Mouse (Mus musculus): ENCODE measurements at regions not wholly inside any gene's neighbourhood (a gene's known extent, or its start where the extent isn't known, plus 50 kb on each side); places are given as distances from the start of the nearest gene placed in this dataset.

GRCm38 (mm10) chr5:35168369-35168768, 62.8 kb upstream of the Lrpap1 start:
- no peak overlapping the region for H3K27ac ChIP-seq (ENCODE audit: insufficient read depth, low read length)
- H3K4me1 ChIP-seq (ENCODE audit: control insufficient read depth, insufficient read depth, low read length), result no peaks in the 10 kb centered on the region
- H3K4me3 ChIP-seq (ENCODE audit: insufficient read depth, low read length), result no peak overlapping the region
- TF ChIP-seq POLR2A (IDR thresholded peaks at IDR 0.05; ENCODE audit: extremely low read depth, insufficient read depth, low read length) (no peak), CTCF (IDR thresholded peaks at IDR 0.05; ENCODE audit: extremely low read depth, insufficient read depth, low read length) (no peak)

- H3K4me1 ChIP-seq (ENCODE audit: control insufficient read depth, insufficient read depth, low read length), result no peaks in the 10 kb centered on the region
- no peak overlapping the region for H3K4me3 ChIP-seq (ENCODE audit: insufficient read depth, low read length)
- H3K27ac ChIP-seq (ENCODE audit: insufficient read depth, low read length), result no peak overlapping the region
- no peak for TF ChIP-seq CTCF (IDR thresholded peaks at IDR 0.05; ENCODE audit: extremely low read depth, insufficient read depth, low read length)
- no peak for TF ChIP-seq POLR2A (IDR thresholded peaks at IDR 0.05; ENCODE audit: extremely low read depth, insufficient read depth, low read length)
Observed at GRCm38 (mm10) chr5:35165993-35166392, 60.4 kb upstream of the Lrpap1 start.

- Histone ChIP-seq H3K4me3 (ENCODE audit: insufficient read depth, low read length) (no peak overlapping the region), H3K27ac (ENCODE audit: insufficient read depth, low read length) (no peak overlapping the region), H3K4me1 (ENCODE audit: control insufficient read depth, insufficient read depth, low read length) (no peaks in the 10 kb centered on the region)
- no peak for TF ChIP-seq POLR2A (IDR thresholded peaks at IDR 0.05; ENCODE audit: extremely low read depth, insufficient read depth, low read length)
- no peak for TF ChIP-seq CTCF (IDR thresholded peaks at IDR 0.05; ENCODE audit: extremely low read depth, insufficient read depth, low read length)
Observed at GRCm38 (mm10) chr5:35165459-35165858, 59.9 kb upstream of the Lrpap1 start.

GRCm38 (mm10) chr5:35162607-35163006, 57.0 kb upstream of the Lrpap1 start:
- Histone ChIP-seq H3K4me3 (ENCODE audit: insufficient read depth, low read length) (no peak overlapping the region), H3K4me1 (ENCODE audit: control insufficient read depth, insufficient read depth, low read length) (no peaks in the 10 kb centered on the region), H3K27ac (ENCODE audit: insufficient read depth, low read length) (no peak overlapping the region)
- TF ChIP-seq POLR2A (IDR thresholded peaks at IDR 0.05; ENCODE audit: extremely low read depth, insufficient read depth, low read length), result no peak
- TF ChIP-seq CTCF (IDR thresholded peaks at IDR 0.05; ENCODE audit: extremely low read depth, insufficient read depth, low read length), result no peak

GRCm38 (mm10) chr5:35162120-35162519, 56.6 kb upstream of the Lrpap1 start:
- TF ChIP-seq POLR2A (IDR thresholded peaks at IDR 0.05; ENCODE audit: extremely low read depth, insufficient read depth, low read length) (no peak), CTCF (IDR thresholded peaks at IDR 0.05; ENCODE audit: extremely low read depth, insufficient read depth, low read length) (no peak)
- Histone ChIP-seq H3K4me1 (ENCODE audit: control insufficient read depth, insufficient read depth, low read length) (no peaks in the 10 kb centered on the region), H3K27ac (ENCODE audit: insufficient read depth, low read length) (no peak overlapping the region)

GRCm38 (mm10) chr5:35160929-35161815, 55.6 kb upstream of the Lrpap1 start:
- TF ChIP-seq CTCF (IDR thresholded peaks at IDR 0.05; ENCODE audit: extremely low read depth, insufficient read depth, low read length), result no peak
- TF ChIP-seq POLR2A (IDR thresholded peaks at IDR 0.05; ENCODE audit: extremely low read depth, insufficient read depth, low read length), result no peak
- Histone ChIP-seq H3K4me3 (ENCODE audit: insufficient read depth, low read length) (no peak overlapping the region), H3K4me1 (ENCODE audit: control insufficient read depth, insufficient read depth, low read length) (no peaks in the 10 kb centered on the region), H3K27ac (ENCODE audit: insufficient read depth, low read length) (no peak overlapping the region)

More at GRCm38 (mm10) chr5:35162120-35162519, 56.6 kb upstream of the Lrpap1 start:
- no peak overlapping the region for H3K4me3 ChIP-seq (ENCODE audit: insufficient read depth, low read length)

GRCm38 (mm10) chr5:35159854-35160253, 54.3 kb upstream of the Lrpap1 start:
- no peaks in the 10 kb centered on the region for H3K4me1 ChIP-seq (ENCODE audit: control insufficient read depth, insufficient read depth, low read length)
- TF ChIP-seq POLR2A (IDR thresholded peaks at IDR 0.05; ENCODE audit: extremely low read depth, insufficient read depth, low read length) (no peak), CTCF (IDR thresholded peaks at IDR 0.05; ENCODE audit: extremely low read depth, insufficient read depth, low read length) (no peak)
- no peak overlapping the region for H3K4me3 ChIP-seq (ENCODE audit: insufficient read depth, low read length)
- no peak overlapping the region for H3K27ac ChIP-seq (ENCODE audit: insufficient read depth, low read length)

GRCm38 (mm10) chr5:35159178-35159661, 53.7 kb upstream of the Lrpap1 start:
- no peaks in the 10 kb centered on the region for H3K4me1 ChIP-seq (ENCODE audit: control insufficient read depth, insufficient read depth, low read length)
- no peak for TF ChIP-seq POLR2A (IDR thresholded peaks at IDR 0.05; ENCODE audit: extremely low read depth, insufficient read depth, low read length)
- TF ChIP-seq CTCF (IDR thresholded peaks at IDR 0.05; ENCODE audit: extremely low read depth, insufficient read depth, low read length), result no peak
- no peak overlapping the region for H3K27ac ChIP-seq (ENCODE audit: insufficient read depth, low read length)
- H3K4me3 ChIP-seq (ENCODE audit: insufficient read depth, low read length), result no peak overlapping the region

- H3K27ac ChIP-seq (ENCODE audit: insufficient read depth, low read length), result no peak overlapping the region
- TF ChIP-seq POLR2A (IDR thresholded peaks at IDR 0.05; ENCODE audit: extremely low read depth, insufficient read depth, low read length) (no peak), CTCF (IDR thresholded peaks at IDR 0.05; ENCODE audit: extremely low read depth, insufficient read depth, low read length) (no peak)
- no peak overlapping the region for H3K4me3 ChIP-seq (ENCODE audit: insufficient read depth, low read length)
- H3K4me1 ChIP-seq (ENCODE audit: control insufficient read depth, insufficient read depth, low read length), result no peaks in the 10 kb centered on the region
Observed at GRCm38 (mm10) chr5:35158346-35159047, 52.9 kb upstream of the Lrpap1 start.

Measured in cortical plate, adult 2 months (tissue).